Mouse (Mus musculus) gastrocnemius, postnatal 4 days (tissue): Measurements from ENCODE around the gene Prm3. TPM values are rescaled to one million over a fixed set of nuclear protein-coding genes. Genes with fewer than 3 reads are reported as not detected.
A peak's percentile ranks its signal among the peaks of the same experiment; 100 is the strongest.

ENCODE experiments used
- DNase-seq, 2 experiments: peaks; one replicate each; pipeline ENCODE4 v3.0.0; 2021 to 2022; ENCODE audit warnings: low spot score in 2 of 2, mixed read lengths in 2 of 2
- total RNA-seq, 2 experiments: library from RNA; stranded (reverse); gene quantifications; 2 replicates each; pipeline ENCODE4 v1.2.3; 2021

Prm3 gene
- total RNA-seq, 2 experiments from 2014 or later: not detected

DNA sequence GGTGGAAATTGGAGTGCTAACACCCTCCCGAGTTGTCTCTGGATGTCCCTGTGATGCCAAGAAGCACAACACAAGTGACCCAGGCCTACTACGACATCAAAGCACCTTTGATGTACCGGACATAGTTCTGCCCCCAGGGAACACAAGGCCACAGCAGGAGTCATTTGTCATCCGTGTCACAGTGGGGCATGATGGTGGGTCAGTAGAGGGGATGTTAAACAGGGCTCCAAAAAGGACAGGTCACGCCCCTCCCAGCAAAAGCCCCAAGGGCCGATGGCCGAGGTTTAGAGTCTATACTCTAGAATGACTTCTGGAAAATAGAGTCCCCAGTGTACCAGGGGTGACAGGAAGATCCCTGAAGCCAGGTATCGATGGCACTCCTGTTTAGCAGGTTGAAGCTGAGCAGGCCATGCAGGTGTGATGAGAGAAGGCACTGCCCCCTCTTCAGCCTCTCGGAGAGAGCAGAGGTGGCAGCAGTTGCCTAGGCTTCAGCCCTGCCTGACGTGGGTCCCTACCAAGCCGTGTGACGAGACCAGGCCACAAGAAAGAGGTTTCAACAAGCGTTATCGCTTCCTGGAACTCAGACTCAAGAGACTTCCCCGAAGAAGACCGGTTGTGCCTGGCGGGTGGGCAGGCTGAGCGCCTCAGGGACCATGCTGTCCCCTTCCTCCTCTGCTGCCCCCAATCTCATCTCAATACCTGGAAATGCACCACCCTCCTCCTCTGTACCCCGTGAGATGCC, 18.8 kb downstream of the Prm3 start:
- DNase-seq: no peak

DNA sequence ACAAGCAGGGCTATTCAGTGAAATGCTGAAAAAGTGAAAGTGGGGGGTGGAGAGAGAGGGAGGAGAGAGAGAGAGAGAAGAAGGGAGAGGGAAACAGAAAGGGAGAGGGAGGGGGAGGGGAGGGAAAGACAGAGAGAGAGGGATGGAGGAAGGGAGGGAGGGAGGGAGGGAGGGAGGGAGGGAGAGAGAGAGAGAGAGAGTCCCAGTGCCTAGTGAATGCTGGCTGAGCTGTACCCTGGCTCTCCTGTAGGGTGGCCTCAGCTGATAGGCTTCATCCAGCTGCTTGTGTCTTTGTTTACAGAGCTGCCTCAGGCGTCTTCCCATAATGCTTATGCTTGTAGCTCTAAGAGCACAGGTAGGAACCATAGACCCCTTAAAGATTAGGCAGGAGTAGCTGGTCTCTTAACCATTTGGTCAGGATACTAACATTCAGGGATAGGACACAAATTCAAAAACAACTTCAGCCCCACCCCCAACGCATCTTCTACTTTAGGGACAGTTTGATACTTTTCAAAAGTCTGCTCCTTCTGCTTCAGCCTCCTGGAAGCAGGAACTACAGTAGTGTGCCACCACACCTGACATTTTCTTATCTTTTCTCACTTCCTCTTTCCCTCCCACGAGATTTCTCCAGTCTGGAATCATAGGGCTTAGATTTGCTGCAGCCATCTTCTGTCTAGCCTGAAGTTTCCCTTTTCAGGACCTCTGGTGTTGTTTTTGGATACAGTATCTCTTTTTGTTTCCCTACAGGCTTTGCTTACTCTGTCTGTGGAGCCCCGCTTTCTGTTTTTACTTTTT, 20.0 kb downstream of the Prm3 start:
- DNase-seq: no peak

DNA sequence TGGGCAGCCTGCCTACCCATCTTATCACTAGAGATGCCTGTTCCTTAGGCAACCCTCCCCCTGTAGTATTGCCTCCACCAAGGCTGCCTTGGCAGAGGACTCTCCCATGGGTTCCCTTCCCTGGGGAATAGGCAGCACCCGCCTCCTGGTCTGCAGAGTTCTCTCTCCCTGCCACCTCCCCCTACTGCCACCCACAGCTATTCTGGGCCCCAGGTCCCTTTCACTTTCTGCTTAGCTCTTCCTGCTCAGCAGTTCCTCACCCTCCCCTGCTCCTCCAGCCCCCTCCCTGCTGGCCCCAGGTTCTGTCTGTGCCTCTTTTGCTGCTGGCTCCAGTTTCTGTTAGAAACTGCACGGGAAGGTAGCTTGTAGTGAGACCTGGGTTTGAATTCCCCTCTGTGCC, 21.1 kb downstream of the Prm3 start:
- DNase-seq: no peak

DNA sequence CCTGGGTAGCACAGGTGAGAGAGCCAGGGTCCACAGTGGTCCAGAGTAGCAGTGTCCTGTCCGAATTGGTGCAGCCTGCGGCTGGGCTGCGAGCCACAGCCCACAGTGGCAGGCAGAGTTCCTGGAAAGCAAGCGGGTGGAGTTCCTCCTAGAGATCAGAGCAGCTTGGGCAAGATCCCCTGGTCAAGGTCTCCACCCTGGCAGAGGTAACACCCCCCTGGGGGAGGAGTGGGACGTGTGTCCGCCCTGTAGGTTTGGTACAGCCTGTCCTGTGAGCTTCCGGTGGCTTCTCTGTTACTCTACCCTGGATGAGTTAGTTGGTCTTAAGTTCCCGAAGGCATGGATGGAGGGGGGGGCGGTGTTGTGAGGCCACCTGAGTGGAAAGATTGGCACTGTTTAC, 21.9 kb downstream of the Prm3 start:
- DNase-seq: no peak

DNA sequence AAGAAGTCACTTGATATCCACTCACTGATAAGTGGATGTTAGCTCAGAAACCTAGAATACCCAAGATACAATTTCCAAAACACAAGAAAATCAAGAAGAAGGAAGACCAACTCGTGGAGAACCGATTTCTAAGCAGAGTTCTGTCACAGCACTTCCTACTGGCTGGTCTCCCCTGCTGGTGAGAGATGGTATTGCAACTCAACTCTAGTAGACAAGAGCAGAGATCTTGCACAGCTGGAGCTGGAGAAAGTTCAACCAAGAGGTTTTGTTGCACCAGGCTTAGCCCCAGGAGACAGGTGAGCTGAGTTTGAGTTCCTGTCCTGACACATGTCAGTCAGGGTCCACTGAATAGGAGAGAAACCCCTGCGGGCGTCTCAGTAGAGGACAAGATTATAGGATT, 23.6 kb downstream of the Prm3 start:
- peak; percentile 59 to 76 for DNase-seq

DNA sequence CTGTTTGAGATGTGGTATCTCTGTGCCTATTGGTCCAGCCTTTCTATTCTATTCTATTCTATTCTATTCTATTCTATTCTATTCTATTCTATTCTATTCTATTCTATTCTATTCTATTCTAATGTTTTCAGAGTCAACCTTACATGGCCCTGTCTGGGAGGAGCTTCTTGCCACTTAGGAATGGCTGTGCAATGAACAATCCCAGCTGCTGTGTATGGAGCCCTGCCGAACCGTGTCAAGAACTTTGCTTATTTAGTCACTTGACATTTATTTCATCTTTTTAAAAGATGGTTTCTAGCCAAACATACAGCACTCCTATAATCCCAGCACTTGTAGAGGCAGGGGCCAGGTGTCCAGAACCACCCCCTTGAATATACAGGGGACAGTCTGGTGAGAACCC, 26.4 kb downstream of the Prm3 start:
- no peak for DNase-seq

DNA sequence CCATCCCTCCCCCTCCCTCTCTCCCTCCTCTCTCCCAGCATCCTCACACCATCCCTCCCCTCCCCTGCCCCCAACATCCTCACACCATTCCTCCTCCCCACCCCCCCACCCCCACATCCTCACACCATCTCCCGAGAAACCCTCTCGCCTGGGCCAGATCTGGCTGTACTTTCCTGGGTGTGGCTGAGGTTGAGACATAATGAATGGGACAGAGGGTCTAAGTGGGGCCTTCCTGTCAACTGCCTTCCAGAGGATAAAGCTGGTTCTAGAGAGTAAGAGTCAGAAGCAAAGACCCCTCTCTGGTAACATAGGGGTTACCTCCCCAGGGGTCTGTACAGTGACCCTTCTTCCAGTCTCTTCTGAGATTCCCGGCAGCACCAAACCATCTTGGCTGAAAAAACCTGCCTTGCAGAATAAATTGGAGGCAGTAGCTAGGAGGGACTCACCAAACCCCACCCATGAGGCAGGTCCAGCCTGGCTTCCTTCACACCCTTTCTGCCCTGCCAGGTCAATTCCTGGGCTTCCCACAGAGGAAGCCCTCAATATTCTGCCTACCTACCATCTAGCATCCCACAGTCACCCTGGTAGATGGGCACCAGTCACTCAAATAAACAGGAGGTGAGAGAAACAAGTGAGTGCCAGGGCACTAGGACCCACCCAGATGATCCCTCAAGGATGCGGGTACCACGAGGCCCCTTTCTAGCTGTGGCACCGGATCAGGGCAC, 27.0 kb downstream of the Prm3 start:
- no peak for DNase-seq

DNA sequence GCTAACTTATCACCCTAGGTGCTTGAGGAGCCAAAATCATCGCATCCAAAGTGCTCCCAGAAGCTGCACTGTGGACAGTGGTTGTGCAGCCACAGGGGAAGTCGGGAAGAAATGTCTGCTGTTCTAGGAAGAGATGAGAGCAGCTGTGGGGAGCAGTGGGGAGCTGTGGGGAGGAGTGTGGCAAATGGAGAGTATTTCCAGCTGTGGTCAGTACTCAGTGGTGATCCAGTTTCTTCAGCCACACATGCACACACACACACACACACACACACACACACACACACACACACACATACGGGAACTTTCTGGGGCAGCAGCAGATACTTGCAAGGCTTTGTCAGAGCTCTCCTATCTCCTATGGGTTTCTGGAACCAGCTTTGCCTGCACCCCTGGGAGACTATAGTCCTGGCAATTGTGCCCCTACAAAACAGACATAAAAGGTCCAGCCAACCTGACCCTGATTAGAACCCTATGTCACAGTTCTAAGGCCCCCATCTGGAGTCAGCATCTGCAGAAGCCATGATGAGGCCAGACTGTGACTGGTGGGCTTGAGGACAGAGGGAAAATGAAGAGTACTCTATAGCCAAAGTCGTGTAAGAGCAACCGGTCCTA, 28.0 kb downstream of the Prm3 start:
- DNase-seq: no peak

DNA sequence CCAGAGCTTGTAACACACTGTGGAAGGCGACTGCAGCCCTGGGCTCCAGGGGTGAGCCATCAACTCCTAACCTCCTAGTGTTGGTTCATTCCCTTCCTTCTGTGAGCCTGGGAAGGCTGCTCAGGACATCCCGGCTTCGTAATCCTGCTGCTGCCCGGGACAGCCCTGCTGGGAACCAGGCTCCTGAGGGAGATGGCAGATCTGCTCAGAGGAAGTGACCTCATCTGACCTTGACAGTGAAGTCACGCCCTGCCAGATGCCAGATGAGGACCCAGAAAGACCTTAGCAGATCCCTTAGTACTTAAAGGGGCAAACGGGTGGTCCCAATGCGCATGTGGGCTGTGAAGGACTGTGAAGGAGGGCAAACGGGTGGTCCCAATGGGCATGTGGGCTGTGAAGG, 29.5 kb downstream of the Prm3 start:
- DNase-seq: no peak

DNA sequence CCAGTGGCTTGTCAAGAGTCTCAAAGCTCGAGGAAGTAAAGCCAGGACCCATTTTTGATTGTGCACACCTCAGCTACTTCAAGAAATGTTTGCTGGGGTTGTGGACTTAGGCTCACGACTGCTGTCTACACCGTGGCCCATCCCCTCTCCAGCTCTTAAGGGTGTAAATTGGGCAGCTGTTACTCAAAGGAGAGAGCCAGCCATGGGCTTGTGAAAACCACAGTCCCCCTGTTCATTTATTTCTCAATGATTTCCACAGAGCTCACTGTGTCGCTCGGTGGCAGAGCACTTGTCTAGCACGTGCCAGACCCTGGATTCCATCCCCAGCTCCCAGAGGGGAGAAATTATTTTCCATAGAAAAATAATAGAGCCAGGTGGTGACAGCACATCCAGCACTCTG, 34.5 kb downstream of the Prm3 start:
- DNase-seq: no peak

DNA sequence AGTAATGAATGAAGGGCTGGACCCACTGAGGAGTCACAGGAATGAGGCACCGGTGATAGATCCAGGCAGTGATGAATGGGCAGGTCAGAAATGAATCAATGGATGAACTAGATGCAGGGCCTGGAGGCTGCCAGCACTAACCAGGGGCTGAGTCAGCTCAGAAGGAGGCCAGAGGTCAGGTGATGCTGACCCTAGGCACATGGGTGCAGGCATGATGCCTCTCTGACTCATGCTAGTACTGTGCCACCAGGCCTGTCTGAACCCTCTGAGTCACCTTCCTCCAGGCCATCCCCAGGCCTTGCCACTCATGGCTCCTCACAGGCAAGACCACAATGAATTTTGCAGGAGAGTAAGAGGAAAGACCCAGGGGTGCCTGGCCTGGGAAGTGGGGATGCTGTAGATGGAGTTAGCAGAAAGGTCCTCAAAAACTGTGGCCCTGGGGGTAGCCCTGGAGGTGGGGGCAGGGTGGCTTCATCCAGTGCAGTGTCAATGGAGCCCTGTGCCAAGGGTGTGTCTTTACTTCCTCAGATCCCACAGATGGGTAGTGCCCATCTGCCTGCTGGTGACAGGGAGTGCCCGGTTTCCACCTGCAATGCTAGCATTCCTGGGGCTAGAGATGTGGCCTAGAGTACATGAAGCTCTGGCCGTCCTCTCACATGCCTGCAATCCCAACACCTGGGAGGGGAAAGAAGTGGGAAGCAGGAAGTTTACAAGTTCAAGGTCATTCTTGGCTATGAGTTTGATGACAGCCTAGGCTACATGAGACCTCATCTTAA, 36.0 kb downstream of the Prm3 start:
- no peak for DNase-seq

DNA sequence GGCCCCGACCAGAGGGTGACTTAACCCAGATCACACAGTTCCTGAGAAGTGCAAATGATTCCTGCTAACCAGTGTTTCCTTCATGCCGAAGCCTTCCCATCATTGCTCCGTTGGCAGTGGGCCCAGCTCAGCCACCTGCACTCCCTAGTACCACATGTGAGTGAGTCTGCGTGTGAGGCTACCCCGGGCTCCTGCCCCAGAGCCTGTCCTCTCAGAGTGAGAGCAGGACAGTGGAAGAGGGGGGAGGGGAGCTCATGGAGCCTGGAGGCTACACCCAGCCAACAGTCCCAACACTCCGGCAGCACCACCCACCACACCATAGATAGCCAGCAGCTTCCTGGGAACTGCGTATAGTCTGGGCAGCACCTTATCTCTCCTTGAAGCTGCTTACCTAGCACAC, 40.9 kb downstream of the Prm3 start:
- no peak for DNase-seq

DNA sequence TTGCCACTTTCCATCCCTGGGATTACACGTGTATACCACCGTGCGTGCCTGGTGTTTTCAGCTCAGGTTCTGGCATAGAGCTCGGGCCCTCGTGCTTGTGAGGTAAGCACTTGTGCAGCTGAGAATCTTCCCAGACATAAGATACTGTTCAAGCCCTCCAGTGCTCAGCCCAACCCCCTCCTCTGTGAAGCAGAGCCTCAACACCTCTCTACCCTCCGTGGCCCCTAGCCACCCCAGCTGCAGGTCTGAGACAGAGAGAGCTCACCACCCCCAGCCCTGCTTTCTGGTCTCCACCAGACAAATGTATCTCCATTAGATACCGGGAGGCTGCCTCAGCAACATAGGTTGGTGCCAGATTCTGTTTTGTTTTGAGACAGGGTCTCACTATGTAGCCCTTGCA, 41.5 kb downstream of the Prm3 start:
- no peak for DNase-seq

DNA sequence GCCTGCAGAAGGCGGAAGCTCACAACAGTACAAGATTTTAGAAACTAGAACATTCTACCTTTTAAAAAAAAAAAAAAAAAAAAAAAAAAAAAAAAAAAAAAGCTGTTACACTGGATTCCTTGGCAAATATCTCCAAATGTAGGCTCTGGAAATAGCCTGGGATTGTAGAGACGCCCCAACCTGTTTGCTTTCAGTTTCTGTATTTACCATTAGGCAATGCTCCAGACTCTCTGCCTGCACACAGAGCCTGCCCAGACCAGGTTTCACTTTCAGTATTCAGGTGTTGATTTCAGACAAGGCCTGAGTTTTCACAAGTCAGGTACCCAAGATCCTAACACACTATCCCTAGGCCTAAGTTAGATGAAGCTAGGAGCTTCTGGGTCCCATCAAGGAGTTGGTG, 49.6 kb downstream of the Prm3 start:
- DNase-seq: no peak

Other genes starting within 250 kb of the Prm3 start
- gene Dexi, start 247.9 kb downstream of the Prm3 start, total RNA-seq: 10 to 100 TPM; 32.9 to 37.5 TPM
- 10 to 100 TPM; 22.3 to 26.2 TPM for gene Clec16a, start 245.6 kb downstream of the Prm3 start, total RNA-seq
- 1 to 10 TPM; 2.9 to 3.2 TPM for gene Socs1, start 5.4 kb downstream of the Prm3 start, total RNA-seq
- not detected for gene Tnp2, start 2.3 kb downstream of the Prm3 start, total RNA-seq
- gene Prm2, start 5.2 kb upstream of the Prm3 start, total RNA-seq: not detected
- not detected for gene Prm1, start 14.9 kb upstream of the Prm3 start, total RNA-seq
- not detected for gene Gm11172, start 22.0 kb upstream of the Prm3 start, total RNA-seq
- 1 to 10 TPM; 1.6 to 1.8 TPM for gene Rmi2, start 44.1 kb upstream of the Prm3 start, total RNA-seq